ENCODE assay signal across 15 mouse cellular contexts in the genomic region with DNA sequence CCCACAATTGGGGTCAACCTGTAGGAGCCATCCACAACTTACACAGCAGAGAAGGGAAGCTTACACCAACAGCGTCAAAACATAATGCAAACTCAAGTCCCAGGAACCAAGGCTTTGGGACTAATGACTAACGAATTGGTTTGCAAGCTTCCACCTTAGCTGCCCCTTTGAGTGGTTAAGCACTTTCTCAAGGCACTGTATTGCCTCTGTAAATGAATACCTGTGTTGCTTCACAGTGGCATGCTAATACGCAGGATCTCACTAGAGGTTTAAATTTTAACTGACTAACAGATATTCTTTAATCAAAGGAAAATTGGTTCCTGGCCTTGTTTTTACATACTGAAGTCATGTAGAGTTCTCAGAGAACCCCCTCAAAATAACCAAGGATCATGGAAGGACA.
"Had no signal": no experiment of that assay in that cellular context is flagged by ENCODE, and none has a peak within 500 bp of the region (broad histone marks: within the 10 kb centered on the region; RNA-seq: fewer than 3 reads in every experiment).

No protein-coding gene starts in this region.

- H3K4me3 ChIP-seq: layer of hippocampus, adult 2 months; limb, embryonic 15.5 days; liver, embryonic 12.5 days; midbrain, embryonic 10.5 days; myocyte; neural tube, embryonic 15.5 days had no signal

- H3K4me1 ChIP-seq: limb, embryonic 15.5 days; liver, embryonic 12.5 days; midbrain, embryonic 10.5 days; neural tube, embryonic 15.5 days had no signal

- H3K36me3 ChIP-seq: limb, embryonic 15.5 days; liver, embryonic 12.5 days; midbrain, embryonic 10.5 days; neural tube, embryonic 15.5 days had no signal

- H3K27me3 ChIP-seq: limb, embryonic 15.5 days; liver, embryonic 12.5 days; neural tube, embryonic 15.5 days had no signal

- ATAC-seq: hindbrain, postnatal 0 days; liver, embryonic 12.5 days had no signal

- DNase-seq: lung, embryonic 14.5 days; lung, postnatal 10 days; lung, postnatal 4 days; midbrain, embryonic 14.5 days; retina, postnatal 1 day; right cerebral cortex, postnatal 4 days; spleen, adult 18-20 months; thymus, postnatal 36 days had no signal

- H3K9me3 ChIP-seq: limb, embryonic 15.5 days; liver, embryonic 12.5 days; midbrain, embryonic 10.5 days; neural tube, embryonic 15.5 days had no signal

- H3K27ac ChIP-seq: hindbrain, postnatal 0 days; layer of hippocampus, adult 2 months; limb, embryonic 15.5 days; liver, embryonic 12.5 days; midbrain, embryonic 10.5 days; neural tube, embryonic 15.5 days had no signal

- H3K9ac ChIP-seq: limb, embryonic 15.5 days; liver, embryonic 12.5 days; lung, embryonic 14.5 days; neural tube, embryonic 15.5 days had no signal

- H3K4me2 ChIP-seq: limb, embryonic 15.5 days; liver, embryonic 12.5 days; lung, embryonic 14.5 days; neural tube, embryonic 15.5 days had no signal
